Mouse (Mus musculus) cerebellum, adult 2 months (tissue): ENCODE data around the gene Fam174b.

Experiments
- CTCF ChIP-seq: fragments of 200-500 bp; IDR thresholded peaks from 2 replicates; pipeline ENCODE4 v1.5.1; 2011; ENCODE audit warnings: low read depth, mild to moderate bottlenecking, control low read depth, low read length, moderate library complexity, borderline replicate concordance; ENCODE audit not compliant: insufficient read depth
- POLR2A ChIP-seq: fragments of 200-500 bp; IDR thresholded peaks from 2 replicates; pipeline ENCODE4 v1.6.1; 2011; ENCODE audit warnings: low read length, control low read depth, borderline replicate concordance; ENCODE audit not compliant: insufficient read depth

GRCm38 (mm10) chr7:73761691-73762189, 21.6 kb downstream of the Fam174b start:
- TF ChIP-seq POLR2A (no peak), CTCF (no peak)
